Mouse (Mus musculus) forebrain, embryonic 15.5 days (tissue): ENCODE results near the gene Lmod2. TPM values are rescaled to one million over a fixed set of nuclear protein-coding genes. Genes with fewer than 3 reads are reported as not detected.

ENCODE experiments used
- ATAC-seq: fragments of 200-750 bp; cut with Nextera tagmentation; replicated peaks from 2 replicates; pipeline ENCODE4 v1.8.0; 2017; ENCODE audit warnings: mild to moderate bottlenecking, moderate TSS enrichment, moderate library complexity
- H3K27ac ChIP-seq: fragments of 300-500 bp; sonication (generic); replicated peaks from 2 replicates; pipeline ENCODE4 v1.5.1; 2015; ENCODE audit warnings: mild to moderate bottlenecking, inconsistent platforms
- H3K27me3 ChIP-seq: fragments of 300-500 bp; sonication (generic); 2 replicates; pipeline ENCODE4 v1.6.1; 2015; ENCODE audit warnings: inconsistent platforms
- H3K36me3 ChIP-seq: fragments of 300-500 bp; sonication (generic); 2 replicates; pipeline ENCODE4 v1.6.1; 2015; ENCODE audit warnings: mild to moderate bottlenecking, inconsistent platforms
- H3K4me1 ChIP-seq: fragments of 300-500 bp; sonication (generic); 2 replicates; pipeline ENCODE4 v1.6.1; 2015; ENCODE audit warnings: inconsistent platforms
- H3K4me2 ChIP-seq: fragments of 300-500 bp; sonication (generic); replicated peaks from 2 replicates; pipeline ENCODE4 v1.6.1; 2015; ENCODE audit warnings: mild to moderate bottlenecking, inconsistent platforms
- H3K4me3 ChIP-seq: fragments of 300-500 bp; sonication (generic); 2 replicates; pipeline ENCODE4 v1.5.1; 2015; ENCODE audit warnings: mild to moderate bottlenecking, inconsistent platforms
- H3K9ac ChIP-seq: fragments of 300-500 bp; sonication (generic); replicated peaks from 2 replicates; pipeline ENCODE4 v1.6.1; 2015; ENCODE audit warnings: mild to moderate bottlenecking, inconsistent platforms
- H3K9me3 ChIP-seq: fragments of 300-500 bp; sonication (generic); 2 replicates; pipeline ENCODE4 v1.6.1; 2016; ENCODE audit warnings: inconsistent platforms
- WGBS: fragments of 180-500 bp; shearing (Covaris S2); methylation state at CpG from one replicate; pipeline ENCODE4 v1.1.7; 2015; ENCODE audit warnings: mixed read lengths; 5-methylcytosine and 5-hydroxymethylcytosine counted together
- polyA plus RNA-seq: library from polyadenylated mRNA; unstranded; fragments of >200 nt; fragmentation: Nextera tagmentation; extraction: Ambion mirVana; gene quantifications from 2 replicates; pipeline ENCODE4 v1.2.1, GENCODE M21; 2015

The Lmod2 gene
- not detected in 2 replicates for polyA plus RNA-seq

DNA sequence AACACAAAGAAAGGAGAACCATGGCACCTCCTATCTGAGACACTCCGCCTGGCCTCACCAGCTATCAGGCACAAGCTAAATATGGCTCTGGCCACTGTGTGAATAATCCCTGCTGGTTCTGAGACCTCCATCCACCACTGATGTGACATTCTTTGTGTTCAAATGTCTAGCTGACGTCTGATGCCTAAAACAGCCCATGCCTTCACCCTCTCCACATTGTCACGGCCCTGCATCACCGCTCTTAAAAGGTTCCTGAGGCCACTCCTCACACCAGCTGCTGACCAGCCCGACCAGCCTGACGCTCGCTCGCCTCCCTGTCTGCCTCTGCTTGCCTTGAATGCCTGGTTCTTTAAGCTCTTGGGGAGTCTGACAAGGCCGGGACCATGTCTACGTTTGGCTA, at the start of gene Lmod2:
Gene Lmod2, plus strand, starts transcription at position 263 of the 400 bp plus-strand sequence.
- H3K27ac ChIP-seq = no peak within 1 kb of the TSS
- 68% methylated on average over 10 of the region's 10 CpGs for WGBS
- no peaks in the 10 kb centered on the region for H3K27me3 ChIP-seq
- no peaks in the 10 kb centered on the region for H3K9me3 ChIP-seq
- no peak within 1 kb of the TSS for H3K4me2 ChIP-seq
- ATAC-seq = no peak
- H3K4me3 ChIP-seq = no peak within 1 kb of the TSS
- no peaks in the 10 kb centered on the region for H3K4me1 ChIP-seq
- no peaks in the 10 kb centered on the region for H3K36me3 ChIP-seq
- H3K9ac ChIP-seq = no peak within 1 kb of the TSS

DNA sequence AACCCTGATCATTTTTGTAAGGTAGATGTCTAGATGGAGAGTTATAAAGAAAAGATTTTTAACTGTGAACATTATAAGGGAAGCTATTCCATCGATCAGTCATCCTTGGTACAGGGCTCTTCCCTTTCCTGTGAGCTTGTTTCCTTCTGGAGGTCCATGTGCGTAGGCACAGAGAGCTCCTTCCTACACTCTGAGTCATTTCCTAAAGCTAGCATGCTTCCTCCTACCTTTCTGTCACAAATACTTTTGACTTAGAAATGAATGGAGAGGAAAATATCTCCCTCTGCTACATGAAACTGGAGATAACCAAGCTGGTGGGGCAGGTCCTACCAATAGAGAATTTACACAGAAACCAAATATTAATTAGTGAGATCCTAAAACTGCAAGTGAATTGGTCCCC, 47.8 kb upstream of the Lmod2 start:
- Histone ChIP-seq H3K4me3 (no peak overlapping the region), H3K4me2 (no peak overlapping the region), H3K4me1 (no peaks in the 10 kb centered on the region), H3K27me3 (no peaks in the 10 kb centered on the region), H3K9ac (no peak overlapping the region), H3K36me3 (no peaks in the 10 kb centered on the region), H3K9me3 (no peaks in the 10 kb centered on the region), H3K27ac (no peak overlapping the region)
- WGBS = 94% methylated on average over 2 of the region's 2 CpGs
- ATAC-seq = no peak

DNA sequence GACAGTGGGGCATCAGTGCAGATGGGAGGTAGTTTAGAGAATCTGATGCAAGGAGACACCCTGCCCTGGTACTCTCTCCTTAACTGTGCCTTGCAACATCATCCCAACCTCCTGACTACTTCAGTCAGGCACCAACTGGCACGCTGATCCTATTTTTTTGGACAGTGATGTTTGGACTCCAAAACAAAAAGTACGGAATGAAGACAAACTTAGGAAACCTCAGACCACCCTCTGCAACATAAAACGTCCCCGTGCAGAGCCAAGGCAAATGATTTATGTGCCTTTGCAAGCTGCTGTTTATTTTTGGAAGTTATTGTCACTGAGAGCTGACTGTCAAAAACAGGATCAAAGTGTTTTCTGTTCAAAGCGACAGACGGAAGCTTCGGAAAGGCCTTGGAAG, 45.5 kb upstream of the Lmod2 start:
- no peak for ATAC-seq
- no peaks in the 10 kb centered on the region for H3K4me1 ChIP-seq
- H3K9ac ChIP-seq = no peak overlapping the region
- WGBS = 85% methylated on average over 7 of the region's 7 CpGs
- no peaks in the 10 kb centered on the region for H3K27me3 ChIP-seq
- no peak overlapping the region for H3K4me2 ChIP-seq
- no peaks in the 10 kb centered on the region for H3K36me3 ChIP-seq
- no peak overlapping the region for H3K27ac ChIP-seq
- no peak overlapping the region for H3K4me3 ChIP-seq
- no peaks in the 10 kb centered on the region for H3K9me3 ChIP-seq

DNA sequence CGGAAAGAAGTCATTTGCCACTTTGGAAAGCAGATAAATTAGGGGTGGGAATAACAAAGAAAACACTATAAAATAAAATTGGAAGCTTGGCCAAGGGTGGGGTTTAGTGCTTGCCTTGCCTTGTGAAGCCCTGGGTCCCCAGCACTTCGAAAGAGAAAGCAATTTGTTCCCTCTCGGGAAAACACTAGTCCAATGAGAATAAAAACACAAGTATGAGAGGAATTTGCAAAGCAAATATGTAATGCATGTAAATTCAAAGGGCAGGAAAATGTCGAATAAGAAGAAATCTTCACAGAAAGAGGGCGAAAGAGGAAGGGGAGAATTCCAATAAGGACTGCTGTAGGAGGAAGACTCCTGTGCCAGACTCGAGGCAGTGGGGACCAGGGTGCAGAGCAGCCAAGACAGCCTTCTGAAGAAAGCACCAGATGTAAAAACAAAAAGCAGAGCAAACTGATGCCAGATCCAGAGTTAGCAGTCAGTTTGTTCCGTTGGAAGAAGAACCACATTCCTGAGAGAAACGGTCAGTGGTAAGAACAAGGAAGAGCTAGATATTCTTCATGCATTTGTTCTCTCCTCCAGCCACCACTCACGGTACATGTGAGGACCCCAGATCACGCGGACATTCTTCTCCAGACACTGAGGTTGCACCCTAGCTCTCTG, 43.0 kb upstream of the Lmod2 start:
- no peak overlapping the region for H3K9ac ChIP-seq
- no peak overlapping the region for H3K27ac ChIP-seq
- H3K4me2 ChIP-seq = no peak overlapping the region
- WGBS = 78% methylated on average over 11 of the region's 11 CpGs
- no peak for ATAC-seq
- no peaks in the 10 kb centered on the region for H3K27me3 ChIP-seq
- H3K4me1 ChIP-seq = no peaks in the 10 kb centered on the region
- H3K4me3 ChIP-seq = no peak overlapping the region
- H3K9me3 ChIP-seq = no peaks in the 10 kb centered on the region
- H3K36me3 ChIP-seq = no peaks in the 10 kb centered on the region

DNA sequence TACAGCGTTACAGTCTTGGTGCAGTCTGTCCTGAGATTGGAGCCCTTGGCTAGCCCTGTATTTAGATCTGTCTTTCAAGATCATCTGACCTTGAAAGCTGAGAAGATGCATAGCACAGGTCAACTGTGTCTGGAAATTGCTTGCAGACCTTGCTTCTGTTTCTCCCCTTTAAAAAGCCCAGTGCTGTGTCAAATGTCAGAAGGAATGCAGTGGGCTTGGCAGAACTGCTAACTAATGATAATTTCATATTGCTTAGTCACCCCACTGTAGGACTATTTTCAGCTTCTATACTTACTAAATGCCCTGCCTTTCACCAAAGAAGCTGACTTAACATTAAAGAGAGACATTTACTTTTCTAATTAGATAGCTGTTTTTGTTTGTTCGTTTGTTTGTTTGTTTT, 42.1 kb upstream of the Lmod2 start:
- Histone ChIP-seq H3K27me3 (no peaks in the 10 kb centered on the region), H3K4me3 (no peak overlapping the region), H3K36me3 (no peaks in the 10 kb centered on the region), H3K9me3 (no peaks in the 10 kb centered on the region), H3K4me2 (no peak overlapping the region), H3K4me1 (no peaks in the 10 kb centered on the region), H3K27ac (no peak overlapping the region), H3K9ac (no peak overlapping the region)
- 89% methylated on average over 2 of the region's 2 CpGs for WGBS
- no peak for ATAC-seq

DNA sequence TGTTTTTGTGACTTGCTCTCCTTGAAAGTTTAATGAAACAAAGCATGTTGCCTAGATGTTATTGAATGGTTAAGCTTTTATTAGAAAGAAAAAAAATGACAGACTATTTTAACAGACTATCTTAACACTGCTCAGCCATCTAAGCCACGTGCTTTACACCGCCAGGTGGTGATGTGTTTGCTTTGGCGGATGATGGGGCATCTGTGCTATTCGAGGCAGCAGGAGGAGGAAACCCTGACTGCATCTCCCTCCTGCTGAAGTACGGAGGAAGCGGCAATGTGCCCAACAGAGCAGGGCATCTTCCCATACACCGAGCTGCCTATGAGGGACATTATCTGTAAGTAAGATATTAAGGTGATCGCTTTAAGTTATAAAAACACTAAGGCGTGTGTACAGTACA, 33.5 kb upstream of the Lmod2 start:
- Histone ChIP-seq H3K9me3 (no peaks in the 10 kb centered on the region), H3K4me3 (no peak overlapping the region), H3K4me1 (no peaks in the 10 kb centered on the region), H3K9ac (no peak overlapping the region), H3K27ac (no peak overlapping the region), H3K36me3 (no peaks in the 10 kb centered on the region), H3K4me2 (no peak overlapping the region), H3K27me3 (no peaks in the 10 kb centered on the region)
- WGBS = 78% methylated on average over 9 of the region's 9 CpGs
- no peak for ATAC-seq

DNA sequence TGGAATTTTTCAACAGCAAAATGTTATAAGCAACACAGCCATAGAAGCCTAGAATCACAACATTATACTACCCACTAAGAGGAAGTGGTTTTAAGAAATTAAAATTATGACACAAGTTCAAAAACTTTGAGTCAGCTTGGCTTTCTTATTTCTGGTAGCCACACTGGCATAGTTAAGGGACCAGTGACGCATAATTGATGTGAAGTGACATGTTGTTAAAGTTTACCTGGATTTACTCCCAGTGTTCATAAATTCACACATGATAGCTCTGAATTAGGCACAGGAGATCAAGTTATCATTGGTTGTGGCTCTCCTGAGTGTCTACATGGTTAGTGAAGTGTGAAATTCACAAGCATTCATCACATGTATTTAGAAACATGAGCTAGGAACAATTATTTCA, 32.7 kb upstream of the Lmod2 start:
- no peak for ATAC-seq
- 94% methylated on average over 1 of the region's 1 CpGs for WGBS
- Histone ChIP-seq H3K4me2 (no peak overlapping the region), H3K27ac (no peak overlapping the region), H3K4me1 (no peaks in the 10 kb centered on the region), H3K9ac (no peak overlapping the region), H3K4me3 (no peak overlapping the region), H3K9me3 (no peaks in the 10 kb centered on the region), H3K36me3 (no peaks in the 10 kb centered on the region), H3K27me3 (no peaks in the 10 kb centered on the region)

DNA sequence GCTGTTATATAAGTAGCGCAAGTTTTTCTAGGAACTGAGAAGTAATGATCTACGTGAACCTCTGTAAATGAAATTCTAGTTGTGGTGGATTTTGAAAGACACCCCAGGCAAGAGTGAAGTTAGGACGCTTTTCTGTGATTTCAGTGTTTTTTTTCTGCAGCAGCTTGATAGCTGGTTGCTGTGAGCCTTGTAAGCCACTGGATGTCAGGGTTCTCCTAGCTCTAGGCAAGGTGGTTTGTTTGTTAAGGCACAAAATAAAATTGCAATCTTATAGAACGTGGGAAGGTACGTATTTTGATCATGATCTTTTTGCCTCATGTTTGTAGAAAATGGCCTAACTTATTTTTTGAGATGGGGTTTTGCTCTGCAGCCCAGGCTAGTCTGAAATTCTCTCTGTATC, 28.6 kb upstream of the Lmod2 start:
- H3K4me3 ChIP-seq = no peak overlapping the region
- H3K27ac ChIP-seq = no peak overlapping the region
- no peaks in the 10 kb centered on the region for H3K36me3 ChIP-seq
- H3K9ac ChIP-seq = no peak overlapping the region
- no peak overlapping the region for H3K4me2 ChIP-seq
- no peak for ATAC-seq
- no peaks in the 10 kb centered on the region for H3K27me3 ChIP-seq
- WGBS = 88% methylated on average over 5 of the region's 5 CpGs
- no peaks in the 10 kb centered on the region for H3K9me3 ChIP-seq
- H3K4me1 ChIP-seq = no peaks in the 10 kb centered on the region

DNA sequence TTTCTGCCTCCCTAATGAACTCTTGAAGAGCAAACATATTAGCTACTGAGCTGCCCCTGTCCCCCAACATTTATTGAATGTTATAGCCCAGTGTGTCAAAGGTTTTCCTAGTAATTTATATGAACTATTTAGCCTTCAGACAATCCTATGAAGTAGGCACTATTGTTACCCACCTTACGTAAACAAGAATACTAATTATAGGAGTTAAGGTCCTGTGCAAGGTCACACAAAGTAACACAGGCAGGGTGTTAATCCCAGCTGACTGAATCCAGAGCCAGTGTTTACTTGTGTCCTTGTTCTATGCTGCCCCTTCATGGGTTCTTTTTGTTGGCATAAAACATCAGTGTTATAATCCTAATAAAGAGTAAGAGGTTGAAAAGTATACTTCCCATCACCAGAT, 27.9 kb upstream of the Lmod2 start:
- no peak overlapping the region for H3K9ac ChIP-seq
- no peak overlapping the region for H3K27ac ChIP-seq
- no peak overlapping the region for H3K4me3 ChIP-seq
- H3K36me3 ChIP-seq = no peaks in the 10 kb centered on the region
- WGBS = 73% methylated on average over 1 of the region's 1 CpGs
- no peaks in the 10 kb centered on the region for H3K4me1 ChIP-seq
- no peaks in the 10 kb centered on the region for H3K27me3 ChIP-seq
- no peak overlapping the region for H3K4me2 ChIP-seq
- H3K9me3 ChIP-seq = no peaks in the 10 kb centered on the region
- no peak for ATAC-seq

DNA sequence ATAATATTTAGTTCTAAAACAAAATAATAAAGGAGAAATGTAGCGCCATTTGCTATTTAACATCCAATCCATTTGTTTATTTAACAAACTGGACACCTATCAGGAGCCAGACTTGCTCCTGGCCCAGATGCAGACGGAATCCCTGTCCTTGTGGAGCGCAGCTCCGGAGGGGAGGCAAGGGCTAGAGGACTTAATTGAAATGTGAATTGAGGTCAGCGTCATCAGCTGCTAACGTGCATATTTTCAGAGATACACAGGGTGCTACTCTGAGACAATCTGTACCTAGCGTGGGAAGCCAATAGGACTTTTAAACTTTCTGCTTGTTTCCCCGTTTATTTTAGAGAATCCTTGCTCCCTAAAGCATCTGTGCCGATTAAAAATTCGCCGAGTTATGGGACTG, 27.3 kb upstream of the Lmod2 start:
- WGBS = 82% methylated on average over 11 of the region's 11 CpGs
- Histone ChIP-seq H3K4me3 (no peak overlapping the region), H3K9ac (no peak overlapping the region), H3K36me3 (no peaks in the 10 kb centered on the region), H3K4me2 (no peak overlapping the region), H3K9me3 (no peaks in the 10 kb centered on the region), H3K4me1 (no peaks in the 10 kb centered on the region), H3K27ac (no peak overlapping the region), H3K27me3 (no peaks in the 10 kb centered on the region)
- ATAC-seq = no peak

DNA sequence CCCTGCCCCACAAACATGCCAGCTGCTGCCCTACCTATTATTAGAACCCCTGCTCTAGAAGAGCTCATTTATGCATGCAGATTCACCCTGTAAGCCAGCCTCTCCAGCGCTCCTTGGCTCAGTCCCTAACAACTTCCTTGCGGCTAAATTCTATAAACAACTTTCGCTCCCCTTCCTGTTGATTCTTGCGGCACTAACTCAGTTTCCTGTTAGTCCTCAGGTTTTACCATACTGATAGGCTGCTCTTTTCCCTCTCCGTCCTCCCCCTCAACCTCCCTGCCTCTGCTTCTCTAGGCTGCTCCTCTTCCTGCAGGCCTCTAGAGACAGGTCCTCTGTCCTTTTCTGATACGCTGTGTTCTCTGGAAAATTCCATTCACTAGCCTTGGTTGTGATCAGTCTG, 26.4 kb upstream of the Lmod2 start:
- no peaks in the 10 kb centered on the region for H3K4me1 ChIP-seq
- ATAC-seq = no peak
- 84% methylated on average over 6 of the region's 6 CpGs for WGBS
- H3K4me3 ChIP-seq = no peak overlapping the region
- H3K27me3 ChIP-seq = no peaks in the 10 kb centered on the region
- no peaks in the 10 kb centered on the region for H3K9me3 ChIP-seq
- H3K27ac ChIP-seq = no peak overlapping the region
- H3K36me3 ChIP-seq = no peaks in the 10 kb centered on the region
- H3K9ac ChIP-seq = no peak overlapping the region
- H3K4me2 ChIP-seq = no peak overlapping the region

DNA sequence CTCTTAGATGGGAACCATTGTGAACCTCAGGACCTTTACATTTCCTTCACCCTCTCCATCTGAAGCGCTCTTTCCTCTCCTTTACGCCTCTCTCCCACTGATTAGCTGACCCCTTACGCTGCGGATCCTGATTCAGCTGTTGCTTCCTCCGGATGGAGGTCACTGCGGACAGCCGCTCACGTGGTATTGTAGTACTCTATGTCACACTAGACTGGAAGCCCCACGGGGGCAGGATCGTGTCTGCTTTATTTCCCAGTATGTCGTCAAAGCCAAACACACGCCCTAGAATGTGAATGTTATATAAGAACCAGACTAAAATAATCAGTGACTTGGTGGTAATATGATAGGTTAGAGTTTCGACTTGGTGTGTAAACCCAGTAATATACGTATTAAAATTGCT, 25.1 kb upstream of the Lmod2 start:
- ATAC-seq = no peak
- WGBS = 92% methylated on average over 14 of the region's 14 CpGs
- Histone ChIP-seq H3K4me2 (no peak overlapping the region), H3K9me3 (no peaks in the 10 kb centered on the region), H3K36me3 (no peaks in the 10 kb centered on the region), H3K4me1 (no peaks in the 10 kb centered on the region), H3K27me3 (no peaks in the 10 kb centered on the region), H3K27ac (no peak overlapping the region), H3K4me3 (no peak overlapping the region), H3K9ac (no peak overlapping the region)

DNA sequence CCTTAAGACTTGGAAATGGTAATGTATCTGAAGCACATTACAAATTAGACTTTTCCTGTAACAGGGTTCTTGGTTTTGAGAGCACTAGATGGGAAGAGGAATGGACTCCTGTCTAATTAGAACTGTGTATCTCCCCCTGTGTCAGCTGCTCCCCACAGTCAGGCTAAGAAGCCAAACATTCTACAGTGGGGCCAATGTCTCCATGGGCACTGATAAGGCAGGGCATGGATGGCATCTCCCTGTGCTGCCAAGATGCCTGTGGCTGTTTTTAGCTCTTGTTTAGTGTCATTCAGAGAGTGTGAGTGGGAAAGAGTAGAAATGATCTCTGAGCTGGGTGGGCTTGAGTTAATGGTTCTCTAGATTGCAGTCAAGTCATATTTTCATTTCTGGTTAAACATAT, 24.2 kb upstream of the Lmod2 start:
- Histone ChIP-seq H3K4me3 (no peak overlapping the region), H3K4me1 (no peaks in the 10 kb centered on the region), H3K4me2 (no peak overlapping the region), H3K36me3 (no peaks in the 10 kb centered on the region), H3K27ac (no peak overlapping the region), H3K9ac (no peak overlapping the region), H3K27me3 (no peaks in the 10 kb centered on the region), H3K9me3 (no peaks in the 10 kb centered on the region)
- no peak for ATAC-seq
